Mouse (Mus musculus) cerebellum, adult 2 months (tissue): ENCODE data around the gene Mt3. TPM values are rescaled to one million over a fixed set of nuclear protein-coding genes. Genes with fewer than 3 reads are reported as not detected.
A peak's percentile ranks its signal among the peaks of the same experiment; 100 is the strongest.

Experiments used
- DNase-seq, 2 experiments: peaks; one replicate each; pipeline ENCODE4 v3.0.0; 2021
- H3K27ac ChIP-seq: fragments of 200-500 bp; 2 replicates; pipeline ENCODE4 v1.5.1; 2012; ENCODE audit warnings: low read length, control low read depth, inconsistent platforms; ENCODE audit not compliant: insufficient read depth
- H3K27me3 ChIP-seq: fragments of 200-500 bp; 2 replicates; pipeline ENCODE4 v1.6.1; 2012; ENCODE audit warnings: inconsistent platforms, mild to moderate bottlenecking, low read length, moderate library complexity; ENCODE audit not compliant: control insufficient read depth, insufficient read depth
- H3K4me1 ChIP-seq: fragments of 200-500 bp; 2 replicates; pipeline ENCODE4 v1.6.1; 2011; ENCODE audit warnings: low read length; ENCODE audit not compliant: control insufficient read depth, insufficient read depth
- H3K4me3 ChIP-seq: fragments of 200-500 bp; replicated peaks from 2 replicates; pipeline ENCODE3; 2011; ENCODE audit warnings: mild to moderate bottlenecking, low read depth, low read length, control low read depth; ENCODE audit not compliant: insufficient read depth
- CTCF ChIP-seq: fragments of 200-500 bp; IDR thresholded peaks from 2 replicates; pipeline ENCODE4 v1.5.1; 2011; ENCODE audit warnings: low read depth, mild to moderate bottlenecking, control low read depth, low read length, moderate library complexity, borderline replicate concordance; ENCODE audit not compliant: insufficient read depth
- POLR2A ChIP-seq: fragments of 200-500 bp; IDR thresholded peaks from 2 replicates; pipeline ENCODE4 v1.6.1; 2011; ENCODE audit warnings: low read length, control low read depth, borderline replicate concordance; ENCODE audit not compliant: insufficient read depth
- WGBS: fragments of 180-500 bp; shearing (Covaris S2); methylation state at CpG from one replicate; pipeline ENCODE4 v1.1.7; 2018; 5-methylcytosine and 5-hydroxymethylcytosine counted together
- polyA plus RNA-seq: library from polyadenylated mRNA; depleted of rRNA; stranded (reverse); fragments of >200 nt; gene quantifications from 2 replicates; pipeline ENCODE4 v1.2.3, GENCODE M21; 2012; rRNA removed

The Mt3 gene
- polyA plus RNA-seq, result 1,323 and 1,416 TPM in 2 replicates

DNA sequence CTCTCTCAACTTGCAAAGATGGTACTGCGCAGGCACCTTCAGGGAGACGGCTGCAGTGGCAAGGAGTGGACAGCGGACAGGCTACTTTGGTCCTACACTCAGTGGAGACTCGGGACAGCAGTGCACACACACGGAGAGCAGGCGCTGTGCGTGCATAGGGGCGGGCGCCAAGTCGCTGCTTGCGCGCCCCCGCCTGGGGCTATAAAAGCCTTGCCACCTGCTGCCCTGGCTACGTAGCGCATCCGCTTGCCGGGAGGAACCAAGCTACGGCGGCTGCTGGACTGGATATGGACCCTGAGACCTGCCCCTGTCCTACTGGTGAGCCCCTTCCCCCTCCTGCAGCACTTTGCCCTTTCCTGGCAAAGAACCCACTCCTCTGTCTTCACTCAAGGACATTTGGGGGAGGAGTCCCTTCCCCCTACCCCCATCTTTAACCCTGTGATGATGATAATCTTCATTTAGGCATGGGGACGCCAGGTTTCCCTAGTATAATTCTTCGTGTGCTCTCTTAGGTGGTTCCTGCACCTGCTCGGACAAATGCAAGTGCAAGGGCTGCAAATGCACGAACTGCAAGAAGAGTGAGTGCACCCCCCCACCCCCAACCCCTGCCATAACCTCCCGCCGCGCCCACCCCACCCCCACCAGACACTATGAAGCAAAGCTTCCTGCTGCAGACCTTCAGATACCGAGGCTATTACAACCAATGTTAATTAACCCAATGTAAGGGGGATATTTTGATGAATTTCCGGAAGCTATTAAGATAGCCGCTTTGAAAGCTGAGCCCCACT is at the start of gene Mt3:
Gene Mt3 (plus strand): TSS at position 95 of the 788 bp plus-strand sequence.
- 1% methylated on average over 29 of the region's 29 CpGs for WGBS
- H3K27me3 ChIP-seq, result no peaks in the 10 kb centered on the region
- peak; percentile 94 for TF ChIP-seq POLR2A
- no peak for TF ChIP-seq CTCF
- peaks cover 2% of the 10 kb centered on the region; the same call in 1 of the 2 replicates for H3K4me1 ChIP-seq
- peak within 1 kb of the TSS; percentile 91 for H3K27ac ChIP-seq
- DNase-seq, result peak; percentile 91
- peak within 1 kb of the TSS; percentile 87 for H3K4me3 ChIP-seq

DNA sequence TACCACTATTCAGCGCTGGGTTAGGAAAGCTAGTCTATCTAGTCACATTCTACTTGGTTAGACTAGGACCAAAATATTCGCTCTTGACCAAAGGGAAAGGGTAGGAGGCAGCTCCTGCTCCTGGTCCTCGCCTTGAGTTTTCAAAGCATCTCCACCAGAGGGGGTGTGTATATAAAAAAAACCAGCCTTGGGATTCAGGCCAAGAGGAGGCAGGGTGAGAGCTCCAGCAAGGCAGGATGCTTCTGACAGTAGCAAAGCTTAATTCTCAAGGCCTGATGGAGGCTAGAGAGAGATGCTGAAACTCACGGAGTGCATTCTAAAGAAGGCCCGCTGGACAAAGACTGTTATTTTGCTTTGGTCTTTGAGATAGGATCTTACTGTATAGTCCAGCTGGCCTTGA is 48.3 kb upstream of the Mt3 start:
- Histone ChIP-seq H3K4me1 (no peaks in the 10 kb centered on the region; the same call in 1 of the 2 replicates), H3K27ac (no peak overlapping the region), H3K4me3 (no peak overlapping the region), H3K27me3 (no peaks in the 10 kb centered on the region)
- TF ChIP-seq CTCF (no peak), POLR2A (no peak)
- DNase-seq, result no peak
- 50% methylated on average over 5 of the region's 5 CpGs for WGBS

GRCm38 (mm10) chr8:94107871-94108270 is 44.5 kb upstream of the Mt3 start:
- WGBS, result 18% methylated on average over 3 of the region's 3 CpGs

DNA sequence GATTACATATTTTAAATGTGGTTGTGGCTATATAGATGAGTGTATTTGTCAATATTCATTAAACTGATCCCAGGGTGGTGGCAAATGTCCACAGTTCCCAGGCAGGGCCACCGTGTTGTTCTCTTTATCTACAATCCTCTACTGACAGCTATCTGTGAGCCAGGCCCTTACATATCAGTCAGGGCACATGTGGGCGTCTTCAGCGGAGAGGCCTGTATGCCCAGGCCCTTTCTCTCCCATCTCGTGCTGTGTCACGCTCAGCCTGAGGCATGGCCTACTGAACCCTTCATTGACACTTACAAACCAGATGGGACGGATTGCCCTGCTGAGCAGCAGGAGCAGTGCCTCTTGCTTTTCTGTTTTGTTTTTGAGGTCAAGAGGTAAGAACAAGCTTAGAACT is 43.0 kb upstream of the Mt3 start:
- TF ChIP-seq CTCF (no peak), POLR2A (no peak)
- H3K4me1 ChIP-seq, result no peaks in the 10 kb centered on the region; the same call in 1 of the 2 replicates
- no peak overlapping the region for H3K27ac ChIP-seq
- no peak overlapping the region for H3K4me3 ChIP-seq
- 86% methylated on average over 6 of the region's 6 CpGs for WGBS
- no peak for DNase-seq
- no peaks in the 10 kb centered on the region for H3K27me3 ChIP-seq

More at GRCm38 (mm10) chr8:94107871-94108270, 44.5 kb upstream of the Mt3 start:
- no peaks in the 10 kb centered on the region for H3K27me3 ChIP-seq
- no peak for TF ChIP-seq POLR2A
- TF ChIP-seq CTCF, result no peak
- DNase-seq, result peak in 1 of 2 experiments; percentile 22
- H3K4me1 ChIP-seq, result no peaks in the 10 kb centered on the region; the same call in 1 of the 2 replicates
- no peak overlapping the region for H3K4me3 ChIP-seq
- no peak overlapping the region for H3K27ac ChIP-seq

GRCm38 (mm10) chr8:94109835-94110234 is 42.6 kb upstream of the Mt3 start:
- DNase-seq, result no peak
- Histone ChIP-seq H3K4me3 (no peak overlapping the region), H3K27ac (no peak overlapping the region), H3K27me3 (no peaks in the 10 kb centered on the region), H3K4me1 (no peaks in the 10 kb centered on the region; the same call in 1 of the 2 replicates)
- 87% methylated on average over 5 of the region's 5 CpGs for WGBS
- TF ChIP-seq CTCF (no peak), POLR2A (no peak)

DNA sequence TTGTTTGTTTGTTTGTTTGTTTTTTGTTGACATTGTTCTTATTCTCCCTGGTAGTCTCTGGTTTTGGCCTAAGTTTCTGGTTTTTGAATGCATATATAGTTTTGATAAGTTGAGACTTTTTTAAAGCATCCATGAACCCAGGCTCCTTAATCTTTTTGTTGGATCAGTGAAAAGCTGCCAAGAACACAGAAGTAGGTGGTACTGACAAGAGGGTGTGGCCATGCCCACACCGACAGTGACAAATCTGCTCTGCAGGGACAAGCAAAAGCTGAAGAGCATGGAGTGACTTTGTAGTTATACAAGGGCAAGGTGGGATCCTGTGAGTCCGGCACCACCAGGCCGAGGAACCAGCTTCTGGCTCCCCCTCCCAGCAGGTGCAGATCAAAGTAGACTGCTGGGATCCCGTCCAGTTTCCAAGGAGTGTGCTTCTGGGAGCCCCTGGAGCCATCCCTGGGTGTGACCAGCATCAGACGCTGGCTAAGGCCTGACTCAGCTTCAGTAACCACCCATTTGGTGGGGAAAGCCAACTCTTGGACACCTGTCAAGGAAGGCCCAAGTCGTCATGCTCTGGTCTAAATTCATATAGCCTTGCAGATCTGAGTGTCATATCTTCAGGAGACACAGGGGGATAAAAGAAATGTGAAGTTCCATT is 41.8 kb upstream of the Mt3 start:
- 56% methylated on average over 6 of the region's 6 CpGs for WGBS

DNA sequence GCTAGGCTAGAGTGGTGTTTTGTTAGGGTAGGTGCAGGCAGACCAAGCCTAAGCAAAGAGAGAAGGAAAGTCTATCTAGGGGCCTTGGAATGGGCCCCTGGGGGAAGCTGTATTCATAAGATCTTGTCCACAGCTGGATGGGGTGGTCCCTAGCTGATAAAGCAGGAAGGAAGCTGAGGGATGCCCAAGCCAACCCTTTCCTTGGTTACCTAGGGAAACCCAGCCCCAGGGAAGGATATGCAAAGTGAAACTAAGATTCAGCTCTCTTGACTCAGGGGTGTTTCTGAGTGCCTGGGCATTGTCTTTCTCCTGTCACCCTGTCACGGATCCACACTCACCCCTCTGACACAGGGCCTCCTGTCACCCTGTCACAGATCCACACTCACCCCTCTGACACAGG is 39.0 kb upstream of the Mt3 start:
- H3K27me3 ChIP-seq, result no peaks in the 10 kb centered on the region
- no peak overlapping the region for H3K27ac ChIP-seq
- no peaks in the 10 kb centered on the region; the same call in 1 of the 2 replicates for H3K4me1 ChIP-seq
- no peak overlapping the region for H3K4me3 ChIP-seq
- no peak for TF ChIP-seq POLR2A
- TF ChIP-seq CTCF, result no peak
- 65% methylated on average over 1 of the region's 1 CpGs for WGBS
- DNase-seq, result no peak

More for the DNA sequence above, 41.8 kb upstream of the Mt3 start:
- no peak for DNase-seq
- TF ChIP-seq POLR2A, result no peak
- TF ChIP-seq CTCF, result no peak
- H3K4me1 ChIP-seq, result no peaks in the 10 kb centered on the region; the same call in 1 of the 2 replicates
- H3K27ac ChIP-seq, result no peak overlapping the region
- H3K4me3 ChIP-seq, result no peak overlapping the region
- H3K27me3 ChIP-seq, result no peaks in the 10 kb centered on the region
